Mouse (Mus musculus) cerebellum, adult 2 months (tissue): Measurements from ENCODE around the gene Gstt1.

ENCODE experiments used
- CTCF ChIP-seq: fragments of 200-500 bp; IDR thresholded peaks from 2 replicates; pipeline ENCODE4 v1.5.1; 2011; ENCODE audit warnings: low read depth, mild to moderate bottlenecking, control low read depth, low read length, moderate library complexity, borderline replicate concordance; ENCODE audit not compliant: insufficient read depth
- POLR2A ChIP-seq: fragments of 200-500 bp; IDR thresholded peaks from 2 replicates; pipeline ENCODE4 v1.6.1; 2011; ENCODE audit warnings: low read length, control low read depth, borderline replicate concordance; ENCODE audit not compliant: insufficient read depth

GRCm38 (mm10) chr10:75804217-75804616, 5.8 kb upstream of the Gstt1 start:
- TF ChIP-seq CTCF (no peak), POLR2A (no peak)
